Mouse (Mus musculus): Measurements from ENCODE around the gene Pdcl3. TPM values are rescaled to one million over a fixed set of nuclear protein-coding genes. Genes with fewer than 3 reads are reported as not detected.

Gene Pdcl3
- total and polyA plus RNA-seq, 3 experiments: 55.6 to 120 (median 83.6) TPM

DNA sequence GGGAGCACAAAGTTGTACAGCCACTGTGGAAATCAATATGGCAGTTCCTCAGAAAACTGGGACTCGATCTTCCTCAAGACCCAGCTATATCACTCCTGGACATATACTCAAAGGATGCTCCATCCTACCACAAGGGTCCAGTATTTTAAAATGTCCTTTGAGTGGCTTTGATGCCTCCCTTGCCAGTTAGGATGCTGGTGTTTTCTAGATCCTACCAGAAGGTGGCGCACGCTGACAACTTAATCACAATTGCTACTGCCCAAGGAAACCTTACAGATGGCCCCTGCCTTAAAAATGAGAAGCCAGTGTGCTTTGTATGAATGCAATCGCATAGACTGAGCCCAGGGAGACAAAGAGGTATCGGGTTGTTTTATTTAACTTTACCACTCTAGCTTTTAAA, 15.7 kb downstream of the Pdcl3 start (continued):
- TF ChIP-seq NRF1 (IDR thresholded peaks at IDR 0.05; ENCODE audit: low read depth, low read length) (no peak), ZNF384 (IDR thresholded peaks at IDR 0.05; ENCODE audit: low read depth, low read length) (no peak), PAX5 (IDR thresholded peaks at IDR 0.05; ENCODE audit: low read length) (no peak), POLR2AphosphoS2 (IDR thresholded peaks at IDR 0.05; ENCODE audit: low read depth, low read length) (no peak), TCF12 (IDR thresholded peaks at IDR 0.05; ENCODE audit: low read depth, low read length) (0 out of 2 replicates have a peak, but pooled peaks have one; percentile 46), UBTF (IDR thresholded peaks at IDR 0.05; ENCODE audit: low read depth, low read length) (no peak), TBP (conservative IDR thresholded peaks at IDR 0.05; ENCODE audit: low read depth, low read length) (no peak), E2F4 (IDR thresholded peaks at IDR 0.05; ENCODE audit: insufficient replicate concordance, low read depth, low read length) (no peak), USF2 (conservative IDR thresholded peaks at IDR 0.05; ENCODE audit: low read depth, low read length) (no peak), JUND (conservative IDR thresholded peaks at IDR 0.05; ENCODE audit: low read depth, low read length) (no peak), ZMIZ1 (IDR thresholded peaks at IDR 0.05; ENCODE audit: low read depth, low read length) (no peak)

DNA sequence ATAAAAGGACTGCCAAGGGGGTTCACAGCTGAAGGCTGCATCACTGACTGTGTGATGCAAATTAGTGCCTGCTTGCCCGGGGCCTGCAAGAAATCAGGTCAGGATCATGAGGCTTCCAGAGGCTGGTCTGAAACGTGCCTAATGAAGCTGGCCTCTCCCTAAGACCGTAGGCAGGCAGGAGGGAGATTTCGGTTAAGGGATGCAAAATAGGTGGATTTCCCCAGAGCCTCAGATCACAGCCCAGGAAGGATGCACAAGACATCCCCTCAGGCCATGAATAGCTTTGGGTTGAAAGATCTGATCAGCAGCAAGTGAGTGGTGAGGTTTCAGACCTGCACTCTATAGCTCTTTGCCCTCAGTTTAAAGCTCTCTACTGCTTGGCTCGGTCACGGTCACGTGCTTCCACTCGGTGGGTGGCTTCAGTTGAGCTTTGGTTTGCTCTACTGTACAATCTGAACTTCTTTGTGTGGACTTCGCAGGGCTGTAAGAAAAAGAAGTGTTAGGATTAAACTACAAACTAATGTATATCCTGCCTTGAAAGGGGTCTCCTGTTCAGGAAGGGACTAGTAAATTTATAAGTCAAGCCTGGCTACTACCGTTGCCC, 20.4 kb downstream of the Pdcl3 start:
- no peaks in the 10 kb centered on the region for H3K36me3 ChIP-seq (replicated peaks in 1 of 2; ENCODE audit: control insufficient read depth in 1 of 2, insufficient read depth in 1 of 2, low read length in 1 of 2)
- dilution Hi-C loops (cut with MboI; ENCODE audit: extremely low pct_ligation_motif_present, extremely low pct_unique_long_range_greater_than_20kb, low sequenced_read_pairs): no loop called here
- no peak overlapping the region for H3K27ac ChIP-seq (ENCODE audit: insufficient read depth, low read depth)
- in situ Hi-C loops (cut with MboI; ENCODE audit: low pct_ligation_motif_present, low pct_unique_long_range_greater_than_20kb, low sequenced_read_pairs): loop anchor here (5.0 to 25.0 kb wide), 3 partner anchors 206 to 511 kb away; no protein-coding TSS in a partner anchor
- no peak overlapping the region for H3K4me3 ChIP-seq (replicated peaks in 1 of 3; ENCODE audit: low read depth in 2 of 3, low read length in 2 of 3, poor library complexity in 1 of 3)
- H3K4me1 ChIP-seq (ENCODE audit: control insufficient read depth in 1 of 2, insufficient read depth in 2 of 2): peaks cover 13 to 57% of the 10 kb centered on the region in 2 experiments
- TF ChIP-seq BHLHE40 (IDR thresholded peaks at IDR 0.05; ENCODE audit: low read depth, low read length) (peak; percentile 88), EP300 (IDR thresholded peaks at IDR 0.05; ENCODE audit: low read length) (no peak), NRF1 (IDR thresholded peaks at IDR 0.05; ENCODE audit: low read depth, low read length) (no peak), USF2 (conservative IDR thresholded peaks at IDR 0.05; ENCODE audit: low read depth, low read length) (peak; percentile 53), MEF2A (IDR thresholded peaks at IDR 0.05; ENCODE audit: borderline replicate concordance, low read depth, low read length) (peak; percentile 67; the same call in 1 of the 2 replicates), MXI1 (IDR thresholded peaks at IDR 0.05; ENCODE audit: low read depth, low read length) (no peak), HCFC1 (IDR thresholded peaks at IDR 0.05; ENCODE audit: low read depth, low read length) (no peak), JUN (IDR thresholded peaks at IDR 0.05; ENCODE audit: insufficient read depth, low read depth, low read length) (no peak), IRF4 (IDR thresholded peaks at IDR 0.05; ENCODE audit: low read depth, low read length) (peak; percentile 72), ETS1 (conservative IDR thresholded peaks at IDR 0.05; ENCODE audit: low read depth, low read length) (0 out of 2 replicates have a peak, but pooled peaks have one; percentile 23), MAX (IDR thresholded peaks at IDR 0.05; ENCODE audit: low read length) (no peak), TCF12 (IDR thresholded peaks at IDR 0.05; ENCODE audit: low read depth, low read length) (peak; percentile 22; the same call in 1 of the 2 replicates), TBP (conservative IDR thresholded peaks at IDR 0.05; ENCODE audit: low read depth, low read length) (peak; percentile 97), UBTF (IDR thresholded peaks at IDR 0.05; ENCODE audit: low read depth, low read length) (peak; percentile 98), USF1 (IDR thresholded peaks at IDR 0.05; ENCODE audit: low read depth, low read length) (peak; percentile 73)
- H3K79me2 ChIP-seq (replicated peaks; ENCODE audit: control insufficient read depth, extremely low read depth, insufficient read depth, poor library complexity, severe bottlenecking): no peaks in the 10 kb centered on the region
- no peaks in the 10 kb centered on the region for H3K27me3 ChIP-seq (replicated peaks)
- H3K9ac ChIP-seq (ENCODE audit: insufficient read depth, low read depth): no peak overlapping the region
- peaks cover 3% of the 10 kb centered on the region for H3K9me3 ChIP-seq (replicated peaks; ENCODE audit: low read length)
- peak; percentile 61 for DNase-seq (ENCODE audit: extremely low read depth)
- H3K4me2 ChIP-seq (ENCODE audit: insufficient read depth, low read depth, poor library complexity, severe bottlenecking): no peak overlapping the region; the same call in 1 of the 2 replicates
